Mouse (Mus musculus): ENCODE measurements at regions not wholly inside any gene's neighbourhood (a gene's known extent, or its start where the extent isn't known, plus 50 kb on each side); places are given as distances from the start of the nearest gene placed in this dataset.

GRCm38 (mm10) chr10:25790363-25790821 lies 254.3 kb upstream of the Smlr1 start:
- ATAC-seq = no peak
- Histone ChIP-seq H3K4me3 (ENCODE audit: low read depth, low read length) (no peak overlapping the region), H3K27ac (ENCODE audit: low read depth, low read length) (no peak overlapping the region), H3K9ac (ENCODE audit: low read depth, low read length) (no peak overlapping the region), H3K27me3 (replicated peaks; ENCODE audit: control insufficient read depth, insufficient read depth, low read length) (no peaks in the 10 kb centered on the region), H3K4me1 (replicated peaks; ENCODE audit: control insufficient read depth, insufficient read depth, low read length) (no peaks in the 10 kb centered on the region), H3K4me2 (replicated peaks; ENCODE audit: low read depth) (no peak overlapping the region), H3K9me3 (ENCODE audit: control insufficient read depth) (no peaks in the 10 kb centered on the region), H3K36me3 (ENCODE audit: control insufficient read depth, insufficient read depth) (no peaks in the 10 kb centered on the region)
- WGBS = 63% methylated on average over 3 of the region's 3 CpGs
- TF ChIP-seq CTCF (IDR thresholded peaks at IDR 0.05; ENCODE audit: low read depth) = no peak

DNA sequence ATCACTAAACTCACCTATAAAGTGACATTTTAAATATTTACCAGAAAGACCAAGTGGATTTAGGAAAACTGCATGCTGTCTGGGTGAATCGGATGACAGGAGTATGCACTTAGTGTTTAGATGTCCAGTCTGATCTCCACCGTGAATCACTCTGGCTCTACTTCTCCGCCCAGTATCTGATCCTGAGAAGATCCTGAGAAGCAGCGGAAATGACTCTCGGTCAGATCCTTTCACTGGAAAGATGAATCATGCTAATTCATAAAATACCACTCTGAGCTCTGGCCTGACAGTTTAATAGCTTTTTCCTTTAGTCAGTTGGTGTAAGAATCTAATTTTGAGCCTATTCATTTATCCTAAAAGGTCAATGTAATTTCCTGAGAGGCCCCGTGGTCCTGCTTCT lies 252.6 kb upstream of the Smlr1 start:
- H3K27ac ChIP-seq (ENCODE audit: low read depth, low read length) = no peak overlapping the region
- 67% methylated on average over 6 of the region's 6 CpGs for WGBS
- H3K27me3 ChIP-seq (replicated peaks; ENCODE audit: control insufficient read depth, insufficient read depth, low read length) = no peaks in the 10 kb centered on the region
- H3K4me1 ChIP-seq (replicated peaks; ENCODE audit: control insufficient read depth, insufficient read depth, low read length) = no peaks in the 10 kb centered on the region
- no peak overlapping the region for H3K4me2 ChIP-seq (replicated peaks; ENCODE audit: low read depth)
- H3K36me3 ChIP-seq (ENCODE audit: control insufficient read depth, insufficient read depth) = no peaks in the 10 kb centered on the region
- no peaks in the 10 kb centered on the region for H3K9me3 ChIP-seq (ENCODE audit: control insufficient read depth)
- no peak for ATAC-seq
- no peak for TF ChIP-seq CTCF (IDR thresholded peaks at IDR 0.05; ENCODE audit: low read depth)
- no peak overlapping the region for H3K4me3 ChIP-seq (ENCODE audit: low read depth, low read length)
- H3K9ac ChIP-seq (ENCODE audit: low read depth, low read length) = no peak overlapping the region

- Histone ChIP-seq H3K4me2 (replicated peaks; ENCODE audit: low read depth) (no peak overlapping the region), H3K27ac (ENCODE audit: low read depth, low read length) (no peak overlapping the region), H3K27me3 (replicated peaks; ENCODE audit: control insufficient read depth, insufficient read depth, low read length) (no peaks in the 10 kb centered on the region), H3K4me1 (replicated peaks; ENCODE audit: control insufficient read depth, insufficient read depth, low read length) (no peaks in the 10 kb centered on the region), H3K9me3 (ENCODE audit: control insufficient read depth) (no peaks in the 10 kb centered on the region), H3K36me3 (ENCODE audit: control insufficient read depth, insufficient read depth) (no peaks in the 10 kb centered on the region), H3K4me3 (ENCODE audit: low read depth, low read length) (no peak overlapping the region), H3K9ac (ENCODE audit: low read depth, low read length) (no peak overlapping the region)
- 49% methylated on average over 4 of the region's 4 CpGs for WGBS
- no peak for TF ChIP-seq CTCF (IDR thresholded peaks at IDR 0.05; ENCODE audit: low read depth)
- no peak for ATAC-seq
Measured at GRCm38 (mm10) chr10:25788004-25788403, 251.9 kb upstream of the Smlr1 start.

DNA sequence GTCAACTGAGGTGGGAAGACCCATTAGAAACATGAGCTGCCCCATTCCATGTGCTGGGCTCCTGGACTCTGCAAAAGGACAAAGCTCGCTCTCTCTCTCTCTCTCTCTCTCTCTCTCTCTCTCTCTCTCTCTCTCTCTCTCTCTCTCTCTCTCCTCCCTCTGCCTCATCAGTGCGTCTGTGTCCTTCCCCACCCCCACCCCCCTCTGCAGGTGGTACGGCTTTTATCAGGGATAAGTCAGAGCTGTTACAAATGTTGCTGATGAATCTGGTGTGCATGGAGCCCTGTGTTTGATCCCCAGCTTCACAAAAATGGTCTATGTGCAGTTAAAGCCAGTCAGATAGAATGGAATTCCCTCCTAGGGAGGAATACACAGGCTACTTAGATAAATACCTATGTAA lies 247.8 kb upstream of the Smlr1 start:
- H3K9me3 ChIP-seq (ENCODE audit: control insufficient read depth) = no peaks in the 10 kb centered on the region
- no peak overlapping the region for H3K4me3 ChIP-seq (ENCODE audit: low read depth, low read length)
- no peaks in the 10 kb centered on the region for H3K4me1 ChIP-seq (replicated peaks; ENCODE audit: control insufficient read depth, insufficient read depth, low read length)
- H3K4me2 ChIP-seq (replicated peaks; ENCODE audit: low read depth) = no peak overlapping the region
- H3K9ac ChIP-seq (ENCODE audit: low read depth, low read length) = no peak overlapping the region
- H3K36me3 ChIP-seq (ENCODE audit: control insufficient read depth, insufficient read depth) = no peaks in the 10 kb centered on the region
- H3K27me3 ChIP-seq (replicated peaks; ENCODE audit: control insufficient read depth, insufficient read depth, low read length) = no peaks in the 10 kb centered on the region
- WGBS = 56% methylated on average over 3 of the region's 3 CpGs
- TF ChIP-seq CTCF (IDR thresholded peaks at IDR 0.05; ENCODE audit: low read depth) = no peak
- no peak overlapping the region for H3K27ac ChIP-seq (ENCODE audit: low read depth, low read length)
- ATAC-seq = no peak

GRCm38 (mm10) chr10:25779476-25779875 lies 243.4 kb upstream of the Smlr1 start:
- H3K9me3 ChIP-seq (ENCODE audit: control insufficient read depth) = no peaks in the 10 kb centered on the region
- H3K27ac ChIP-seq (ENCODE audit: low read depth, low read length) = no peak overlapping the region
- TF ChIP-seq CTCF (IDR thresholded peaks at IDR 0.05; ENCODE audit: low read depth) = no peak
- H3K9ac ChIP-seq (ENCODE audit: low read depth, low read length) = no peak overlapping the region
- H3K27me3 ChIP-seq (replicated peaks; ENCODE audit: control insufficient read depth, insufficient read depth, low read length) = no peaks in the 10 kb centered on the region
- 87% methylated on average over 4 of the region's 4 CpGs for WGBS
- H3K36me3 ChIP-seq (ENCODE audit: control insufficient read depth, insufficient read depth) = no peaks in the 10 kb centered on the region
- ATAC-seq = no peak
- H3K4me2 ChIP-seq (replicated peaks; ENCODE audit: low read depth) = no peak overlapping the region
- no peak overlapping the region for H3K4me3 ChIP-seq (ENCODE audit: low read depth, low read length)
- H3K4me1 ChIP-seq (replicated peaks; ENCODE audit: control insufficient read depth, insufficient read depth, low read length) = no peaks in the 10 kb centered on the region

GRCm38 (mm10) chr10:25777717-25778116 lies 241.7 kb upstream of the Smlr1 start:
- WGBS = 58% methylated on average over 2 of the region's 2 CpGs
- no peak overlapping the region for H3K4me3 ChIP-seq (ENCODE audit: low read depth, low read length)

DNA sequence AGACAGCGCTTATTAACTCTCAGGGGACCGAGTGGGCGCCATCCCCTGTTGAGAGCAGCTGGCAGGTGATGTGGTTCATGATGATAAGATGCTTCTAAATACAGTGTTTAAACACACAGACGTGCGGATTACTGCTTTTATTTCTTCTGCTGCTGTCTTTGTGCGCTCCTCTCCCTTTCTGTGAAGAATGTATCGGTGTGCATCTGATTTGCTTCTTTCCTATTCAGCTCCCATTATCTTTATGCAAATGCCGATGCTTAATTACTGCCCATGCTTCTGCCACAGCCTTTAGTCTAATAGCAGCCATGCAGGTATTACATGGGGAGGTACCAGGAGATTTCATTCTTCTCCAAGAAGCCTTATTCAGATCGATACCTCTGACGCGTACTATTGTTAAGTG lies 240.6 kb upstream of the Smlr1 start:
- Histone ChIP-seq H3K4me3 (ENCODE audit: low read depth, low read length) (no peak overlapping the region), H3K36me3 (ENCODE audit: control insufficient read depth, insufficient read depth) (no peaks in the 10 kb centered on the region), H3K27ac (ENCODE audit: low read depth, low read length) (no peak overlapping the region), H3K9ac (ENCODE audit: low read depth, low read length) (no peak overlapping the region), H3K9me3 (ENCODE audit: control insufficient read depth) (no peaks in the 10 kb centered on the region), H3K27me3 (replicated peaks; ENCODE audit: control insufficient read depth, insufficient read depth, low read length) (no peaks in the 10 kb centered on the region), H3K4me2 (replicated peaks; ENCODE audit: low read depth) (no peak overlapping the region), H3K4me1 (replicated peaks; ENCODE audit: control insufficient read depth, insufficient read depth, low read length) (no peaks in the 10 kb centered on the region)
- no peak for TF ChIP-seq CTCF (IDR thresholded peaks at IDR 0.05; ENCODE audit: low read depth)
- ATAC-seq = no peak
- 90% methylated on average over 11 of the region's 11 CpGs for WGBS

More at GRCm38 (mm10) chr10:25777717-25778116, 241.7 kb upstream of the Smlr1 start:
- Histone ChIP-seq H3K36me3 (ENCODE audit: control insufficient read depth, insufficient read depth) (no peaks in the 10 kb centered on the region), H3K4me2 (replicated peaks; ENCODE audit: low read depth) (no peak overlapping the region), H3K4me1 (replicated peaks; ENCODE audit: control insufficient read depth, insufficient read depth, low read length) (no peaks in the 10 kb centered on the region), H3K27me3 (replicated peaks; ENCODE audit: control insufficient read depth, insufficient read depth, low read length) (no peaks in the 10 kb centered on the region), H3K27ac (ENCODE audit: low read depth, low read length) (no peak overlapping the region), H3K9me3 (ENCODE audit: control insufficient read depth) (no peaks in the 10 kb centered on the region), H3K9ac (ENCODE audit: low read depth, low read length) (no peak overlapping the region)
- TF ChIP-seq CTCF (IDR thresholded peaks at IDR 0.05; ENCODE audit: low read depth) = no peak
- ATAC-seq = no peak
